Mouse (Mus musculus) embryo, embryonic 10 days (tissue): ENCODE measurements at regions not wholly inside any gene's neighbourhood (a gene's known extent, or its start where the extent isn't known, plus 50 kb on each side); places are given as distances from the start of the nearest gene placed in this dataset.

Experiments
- DNase-seq: peaks from one replicate; pipeline ENCODE4 v3.0.0-alpha.2; 2015; ENCODE audit warnings: low spot score

DNA sequence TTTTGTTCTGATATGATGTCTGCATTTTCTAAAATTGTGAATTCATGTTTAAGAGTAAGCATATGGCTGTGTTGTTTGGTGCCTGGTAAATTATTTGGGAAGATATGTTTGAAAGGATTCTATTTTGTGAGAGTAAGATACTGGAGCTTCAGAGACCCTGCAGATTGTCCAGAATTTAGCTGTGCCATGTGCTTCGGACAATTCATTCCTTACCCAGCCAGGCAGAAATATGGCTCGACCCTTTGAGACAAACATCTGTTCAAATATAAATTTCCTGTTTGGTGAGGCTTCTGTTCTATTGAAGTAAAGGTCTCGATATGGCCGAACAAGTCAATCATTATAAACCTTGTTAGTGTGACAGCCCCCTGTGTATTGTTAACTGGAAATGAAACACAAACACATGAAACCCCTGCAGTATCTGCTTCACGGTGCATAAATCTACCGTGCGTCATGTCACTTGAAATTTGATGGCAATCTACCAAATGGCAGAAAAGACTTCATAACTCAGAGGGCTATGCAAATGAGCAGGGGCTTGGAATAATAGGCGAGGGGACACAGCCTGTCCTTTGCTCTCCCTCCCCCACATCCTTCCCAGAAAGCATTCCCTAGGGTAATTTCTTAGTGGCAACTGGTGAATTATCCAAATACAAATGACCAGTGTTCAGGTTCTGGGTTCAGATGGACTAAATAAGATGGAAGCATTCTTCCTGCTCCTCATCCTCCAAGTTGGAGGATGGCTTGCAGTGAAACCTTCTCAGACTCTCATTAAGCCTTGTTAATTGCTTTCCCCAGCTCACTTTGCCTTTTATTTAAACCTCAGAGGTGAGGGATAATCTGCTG lies 61.8 kb downstream of the Adcyap1 start:
- peak; percentile 27 for DNase-seq

DNA sequence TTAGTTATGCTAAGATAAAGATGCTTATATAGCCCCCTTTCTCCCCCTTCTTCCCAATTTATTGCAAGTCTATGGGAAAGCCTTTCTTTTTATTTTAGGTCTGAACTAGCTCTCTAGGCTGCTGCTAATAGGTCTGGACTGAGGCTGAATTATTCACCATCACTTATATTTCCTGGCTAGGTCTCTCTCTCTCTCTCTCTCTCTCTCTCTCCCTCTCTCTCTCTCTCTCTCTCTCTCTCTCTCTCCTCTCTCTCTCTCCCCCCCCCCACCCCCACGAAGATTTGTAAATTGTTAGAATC lies 62.3 kb downstream of the Adcyap1 start:
- no peak for DNase-seq

DNA sequence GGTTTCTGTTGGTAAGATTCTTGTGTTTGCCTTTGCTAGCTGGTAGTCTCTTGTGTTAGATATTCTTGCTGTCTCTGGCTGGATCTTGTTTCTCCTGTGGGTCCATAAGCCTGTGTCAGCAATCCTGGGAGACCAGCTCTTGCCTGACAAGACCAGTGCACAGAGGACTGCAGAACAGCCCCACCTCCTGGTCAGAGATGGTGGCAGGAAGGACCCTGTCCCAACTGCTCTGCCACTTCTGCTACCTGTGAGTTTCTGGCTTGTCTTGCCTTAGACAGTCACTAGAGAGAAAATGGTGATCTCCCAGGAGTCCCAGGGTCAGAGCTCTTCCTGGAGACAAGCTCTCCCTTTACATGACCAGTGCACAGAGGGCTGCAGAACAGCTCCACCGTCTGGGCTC lies 107.3 kb downstream of the Adcyap1 start:
- DNase-seq = peak; percentile 20

DNA sequence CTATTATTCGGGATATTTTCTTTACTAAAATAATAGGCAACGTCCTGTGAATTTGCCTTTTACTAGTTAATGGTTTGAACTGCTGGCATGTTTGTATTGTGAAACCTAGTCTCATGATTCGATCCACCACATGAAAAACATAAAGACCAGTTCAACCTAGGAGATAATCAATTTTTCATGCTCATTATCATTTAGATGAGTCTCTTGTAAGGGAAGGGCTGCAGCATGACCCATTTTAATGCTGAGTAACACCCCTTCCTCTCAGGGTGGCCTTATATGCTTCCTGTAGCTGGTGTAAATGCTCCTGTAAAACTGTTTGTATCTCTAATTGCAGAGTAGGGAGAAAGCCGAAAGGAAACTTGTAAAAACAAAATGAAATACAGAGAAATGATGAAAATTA lies 113.3 kb downstream of the Adcyap1 start:
- DNase-seq = peak; percentile 21

DNA sequence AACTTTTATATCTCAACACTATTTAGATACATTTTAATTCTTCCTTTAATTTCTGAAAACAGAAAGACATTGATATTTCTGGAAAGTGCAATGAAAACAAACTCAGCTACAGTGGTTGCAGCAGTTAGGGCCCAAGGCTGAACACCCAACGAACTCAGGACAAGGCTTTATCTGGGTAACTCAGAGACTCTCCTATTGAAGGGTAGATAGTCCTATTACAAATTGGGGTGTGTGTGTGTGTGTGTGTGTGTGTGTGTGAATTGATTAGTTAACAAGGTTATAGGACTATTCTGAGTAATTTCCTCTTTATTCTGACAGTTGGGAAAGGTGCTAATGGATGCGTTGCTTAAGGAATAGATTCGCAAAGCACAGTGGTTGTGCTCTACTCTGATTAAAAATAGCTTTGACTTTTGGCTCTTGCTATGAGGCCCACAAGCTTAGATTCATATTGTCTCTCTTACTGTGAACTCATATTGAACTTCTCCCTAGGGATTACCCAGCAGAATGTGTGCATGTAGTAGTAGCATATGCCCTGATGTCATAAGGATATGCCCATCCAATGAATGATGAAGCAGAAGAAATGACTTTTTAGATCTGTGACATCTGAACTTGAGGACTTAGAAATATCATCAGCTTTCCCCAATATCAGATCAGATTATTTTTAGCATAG lies 114.0 kb downstream of the Adcyap1 start:
- DNase-seq = no peak

DNA sequence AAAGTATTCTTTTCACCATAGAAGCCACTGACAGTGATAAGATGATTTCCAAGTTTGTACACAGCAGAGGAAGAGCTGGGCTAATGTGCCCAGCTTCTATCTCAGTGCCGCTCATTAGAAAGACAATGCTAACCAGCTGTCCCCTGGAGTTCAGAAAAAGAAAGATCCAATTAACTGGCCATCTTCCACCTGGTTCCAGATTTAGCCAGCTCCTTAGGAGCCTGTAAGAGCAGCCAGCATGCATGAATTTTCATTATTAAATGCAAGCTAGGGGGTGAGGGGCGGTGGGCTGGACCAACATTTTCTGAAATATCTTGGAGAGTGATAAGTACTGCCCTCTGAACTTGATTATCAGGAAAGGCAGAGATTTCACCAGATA lies 114.5 kb downstream of the Adcyap1 start:
- no peak for DNase-seq

DNA sequence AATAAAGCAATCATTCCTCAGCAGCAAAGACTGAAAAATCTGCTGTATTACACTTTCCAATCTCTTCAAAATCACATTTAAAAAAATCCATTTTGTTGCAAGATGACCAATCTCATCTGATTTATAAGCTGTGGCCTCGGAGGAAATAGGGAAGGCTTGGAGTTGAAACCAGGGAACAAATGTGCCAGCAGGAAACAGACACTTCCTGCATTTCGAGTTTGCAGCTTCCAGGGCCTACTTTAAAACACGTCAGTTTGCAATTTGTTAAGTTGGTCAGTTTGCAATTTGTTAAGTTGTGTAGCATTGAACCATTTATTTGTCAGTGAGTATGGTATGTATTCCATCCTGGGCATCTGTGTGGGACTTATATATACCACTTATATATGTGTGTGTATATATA lies 115.3 kb downstream of the Adcyap1 start:
- no peak for DNase-seq

DNA sequence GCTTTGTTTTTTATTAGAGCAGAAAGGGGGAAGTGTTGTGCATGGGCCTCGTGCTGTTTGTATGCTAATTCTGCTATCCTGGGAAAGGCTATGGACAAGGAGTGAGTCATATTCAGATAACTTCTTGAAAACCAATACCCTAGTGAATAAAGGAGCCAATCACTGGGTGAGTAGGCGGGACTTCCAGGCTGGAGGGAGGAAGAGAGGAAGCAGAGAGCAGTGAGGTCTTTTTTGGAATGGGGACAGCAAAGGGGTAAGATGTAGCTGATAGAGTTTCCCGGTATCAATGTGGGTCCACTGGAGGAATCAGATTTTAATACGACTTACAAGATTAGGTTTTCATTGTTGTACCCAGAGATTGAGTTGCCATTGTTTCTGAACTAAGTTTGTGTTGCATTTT lies 122.7 kb downstream of the Adcyap1 start:
- no peak for DNase-seq

GRCm38 (mm10) chr17:93337576-93337975 lies 138.8 kb downstream of the Adcyap1 start:
- DNase-seq = no peak

DNA sequence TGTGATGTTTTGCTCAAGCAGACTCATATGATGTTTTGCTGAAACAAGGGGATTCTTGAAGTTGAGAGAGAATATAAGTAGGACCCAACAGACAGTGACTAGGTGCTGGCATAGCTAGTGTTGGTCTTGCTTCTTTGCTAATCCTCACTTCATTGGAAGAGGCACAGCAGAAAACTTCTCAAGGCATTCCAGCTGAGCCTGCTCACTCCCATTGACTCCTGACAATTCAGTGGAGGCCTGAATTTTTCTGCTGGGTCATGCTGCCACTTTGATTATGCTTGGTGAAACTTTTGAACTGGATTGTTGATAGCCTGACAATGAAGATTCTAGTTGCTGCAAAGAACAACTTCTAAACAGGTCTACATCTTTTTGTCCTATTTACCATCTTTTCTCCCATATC lies 156.4 kb downstream of the Adcyap1 start:
- DNase-seq = no peak

DNA sequence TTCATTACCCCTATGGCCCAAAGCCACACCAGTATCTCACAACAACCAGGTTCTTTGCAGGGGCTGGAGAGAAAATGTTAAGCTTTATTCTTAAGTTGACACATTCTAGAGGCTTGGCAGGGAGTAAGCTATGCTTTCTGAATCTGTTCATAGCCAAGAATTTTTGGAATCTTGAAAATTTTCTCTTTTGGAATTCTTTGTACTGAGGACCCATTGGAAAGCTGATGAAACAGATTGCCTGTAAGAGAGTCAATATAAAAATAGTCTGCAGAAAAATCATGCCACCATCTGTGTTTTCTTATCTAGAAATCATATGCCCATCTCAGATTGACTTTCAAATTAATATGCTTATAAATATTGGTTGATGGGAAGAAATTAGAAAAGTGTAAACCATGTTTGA lies 164.1 kb downstream of the Adcyap1 start:
- no peak for DNase-seq

- DNase-seq = no peak
Measured at GRCm38 (mm10) chr17:93377453-93378091, 178.8 kb downstream of the Adcyap1 start.

DNA sequence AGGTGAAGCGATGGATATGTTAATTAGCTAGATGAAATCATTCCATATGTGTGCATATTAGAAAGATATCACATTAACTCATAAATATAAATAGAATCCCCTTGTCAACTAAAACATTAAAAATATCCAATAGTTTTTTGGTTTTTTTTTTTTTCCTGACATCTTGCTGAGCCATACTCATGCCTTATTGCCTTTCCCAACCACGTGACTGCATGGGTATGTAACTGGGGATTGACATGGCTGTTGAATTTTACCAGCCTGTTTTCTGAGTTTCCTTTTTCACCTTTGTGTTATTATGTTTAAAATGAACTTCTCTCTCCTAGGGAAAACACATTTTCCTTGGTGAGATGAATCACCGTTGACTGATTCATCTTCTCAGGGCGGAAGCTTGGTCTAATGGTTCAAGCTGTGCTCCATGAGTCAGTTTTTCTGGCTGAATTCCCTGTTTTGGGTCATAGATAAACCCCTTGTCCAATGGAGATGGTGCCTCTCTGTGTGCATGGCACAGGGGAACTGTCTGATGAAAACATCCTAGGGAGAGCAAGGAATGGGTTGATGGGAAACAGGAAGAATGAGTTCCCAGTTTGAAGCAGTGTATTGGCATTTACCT lies 181.1 kb downstream of the Adcyap1 start:
- DNase-seq = no peak

GRCm38 (mm10) chr17:93390256-93390655 lies 191.4 kb downstream of the Adcyap1 start:
- no peak for DNase-seq

DNA sequence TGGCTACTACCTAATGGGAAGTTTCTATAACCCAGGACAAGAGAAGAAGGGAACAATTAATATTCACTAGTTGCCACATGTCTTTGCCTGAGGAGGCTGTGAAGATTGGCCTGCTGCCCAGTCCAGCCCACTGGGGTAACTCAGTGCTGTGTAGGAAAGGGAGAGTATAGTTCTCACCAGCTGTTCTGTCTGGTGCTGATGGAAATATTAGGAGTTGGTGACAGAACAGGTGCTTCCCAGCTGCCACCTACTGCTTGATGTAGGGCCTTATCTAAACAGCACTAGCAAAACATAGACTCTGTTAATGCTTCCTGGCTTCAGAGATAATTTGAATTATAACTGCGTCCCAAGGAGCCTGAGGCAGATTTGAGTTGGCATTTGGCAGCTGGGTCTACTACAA lies 210.5 kb downstream of the Adcyap1 start:
- DNase-seq = no peak
